Mouse (Mus musculus) urinary bladder, postnatal 10 days (tissue): ENCODE data around the gene Dab1.

Source experiments
- DNase-seq: peaks from one replicate; pipeline ENCODE4 v3.0.0; 2022; ENCODE audit warnings: low spot score

Gene Dab1

GRCm38 (mm10) chr4:104512513-104512912 is 893.4 kb downstream of the Dab1 start:
- no peak for DNase-seq

DNA sequence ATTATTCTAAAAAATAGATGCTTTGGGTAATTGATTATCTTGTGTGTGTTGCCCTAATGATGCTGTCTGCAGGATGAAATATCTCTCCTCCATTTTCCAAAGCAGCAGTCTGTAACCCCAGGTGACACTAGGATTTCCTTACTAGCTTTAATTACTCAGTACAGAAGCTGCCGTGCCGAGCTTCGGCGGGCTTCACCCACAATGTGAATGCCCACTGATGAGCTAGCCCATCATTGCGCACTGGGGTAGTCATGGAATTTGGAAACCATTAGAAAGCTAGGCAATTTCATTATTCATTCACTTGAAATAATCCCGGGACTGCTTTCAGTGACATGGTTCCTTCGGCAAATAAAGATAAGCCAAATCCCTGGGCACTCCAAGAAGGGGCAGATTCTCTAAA is 894.5 kb downstream of the Dab1 start:
- DNase-seq = no peak

DNA sequence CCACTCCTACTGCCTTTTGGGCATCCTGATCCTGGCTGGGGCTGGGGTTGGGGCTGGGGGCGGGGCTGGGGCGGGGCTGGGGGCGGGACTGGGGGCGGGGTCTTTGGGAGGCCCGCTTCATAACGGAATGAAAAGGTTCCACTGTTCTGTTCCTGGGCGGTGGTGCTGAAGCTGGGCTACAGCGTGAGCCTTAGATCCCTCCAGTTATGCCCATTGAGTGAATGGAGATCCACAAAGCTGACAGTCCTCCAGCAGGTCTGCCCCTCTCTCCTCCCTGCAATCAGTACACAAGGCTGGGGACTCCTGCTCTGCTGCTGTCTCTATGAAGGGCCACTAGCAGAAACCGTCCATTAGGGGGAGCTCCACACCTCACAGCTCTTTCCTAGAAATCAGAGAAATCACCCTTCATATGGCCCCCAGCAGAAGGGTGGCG is 895.4 kb downstream of the Dab1 start:
- no peak for DNase-seq

- no peak for DNase-seq
Observed at GRCm38 (mm10) chr4:104515681-104516080, 896.5 kb downstream of the Dab1 start.

GRCm38 (mm10) chr4:104522324-104522723 is 903.2 kb downstream of the Dab1 start:
- DNase-seq = no peak

GRCm38 (mm10) chr4:104523776-104524175 is 904.6 kb downstream of the Dab1 start:
- DNase-seq = no peak

DNA sequence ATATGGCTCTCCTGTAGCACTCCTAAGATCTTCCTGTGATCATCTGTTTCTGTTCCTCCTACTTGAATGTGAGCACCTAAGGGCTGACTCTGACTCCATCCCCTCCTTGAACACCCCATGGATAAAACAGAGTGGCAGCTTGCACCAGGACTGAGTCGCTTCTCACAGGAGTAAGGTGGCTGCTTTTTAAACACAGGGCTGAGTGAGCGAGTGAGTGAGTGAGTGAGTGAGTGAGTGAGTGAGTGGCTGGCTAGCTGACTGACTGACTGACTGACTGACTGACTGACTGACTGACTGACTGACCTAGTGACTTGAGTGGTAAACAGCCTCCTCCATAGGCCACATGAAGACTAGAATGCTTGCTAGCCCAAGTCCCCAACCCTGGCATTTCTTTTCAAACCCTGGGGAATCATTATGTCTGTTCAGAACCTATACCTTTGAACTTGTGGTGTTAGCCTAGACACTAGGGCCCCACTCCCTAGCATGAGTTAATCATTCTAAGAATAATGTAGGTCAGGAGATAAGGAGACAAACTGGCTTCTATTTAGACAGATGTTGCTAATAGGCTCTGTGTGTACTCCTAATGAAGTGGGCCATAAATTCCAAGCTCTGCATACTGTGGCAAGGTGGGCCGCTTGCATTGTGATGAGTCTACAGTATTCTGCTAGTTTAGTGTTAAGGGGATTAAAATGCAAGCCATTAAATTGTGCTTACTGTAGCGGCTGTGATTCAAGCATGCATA is 910.9 kb downstream of the Dab1 start:
- no peak for DNase-seq

DNA sequence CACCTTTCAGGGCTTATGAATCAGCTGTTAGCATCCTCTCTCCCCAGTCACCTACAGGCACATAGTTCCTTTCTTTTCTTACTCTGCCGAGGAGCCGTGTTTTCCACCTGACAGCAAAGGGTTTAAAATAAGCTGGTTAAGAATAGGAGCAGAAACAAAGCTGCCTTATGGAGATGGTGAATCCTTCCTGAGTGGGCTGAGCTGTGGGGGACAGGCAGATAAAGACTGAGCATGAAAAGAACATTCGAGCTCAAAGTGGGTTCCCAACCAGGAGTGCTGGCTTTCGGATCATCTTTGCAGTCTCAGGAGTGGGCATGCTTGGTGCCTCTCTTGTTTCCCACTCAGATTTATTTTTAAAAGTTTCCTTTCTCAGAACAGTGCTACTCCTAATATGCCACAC is 913.7 kb downstream of the Dab1 start:
- no peak for DNase-seq

DNA sequence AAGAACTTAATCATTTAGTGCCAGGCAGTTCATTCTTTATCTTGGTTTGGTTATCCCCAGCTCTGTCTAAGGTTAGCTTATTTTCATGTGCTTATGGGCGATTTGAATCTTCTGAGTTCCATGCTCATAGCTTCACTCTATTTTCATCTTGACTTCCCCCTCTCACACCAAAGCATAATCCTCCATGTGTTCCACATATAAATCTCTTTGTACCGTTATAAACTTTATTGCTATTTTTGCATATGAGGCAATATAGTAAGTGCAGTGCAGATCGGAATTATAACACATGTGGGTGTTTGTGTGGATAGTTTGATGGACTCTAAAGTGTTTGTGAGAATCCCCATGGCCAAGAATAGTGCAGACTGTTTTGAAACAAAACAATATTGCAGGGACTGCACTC is 919.3 kb downstream of the Dab1 start:
- no peak for DNase-seq

DNA sequence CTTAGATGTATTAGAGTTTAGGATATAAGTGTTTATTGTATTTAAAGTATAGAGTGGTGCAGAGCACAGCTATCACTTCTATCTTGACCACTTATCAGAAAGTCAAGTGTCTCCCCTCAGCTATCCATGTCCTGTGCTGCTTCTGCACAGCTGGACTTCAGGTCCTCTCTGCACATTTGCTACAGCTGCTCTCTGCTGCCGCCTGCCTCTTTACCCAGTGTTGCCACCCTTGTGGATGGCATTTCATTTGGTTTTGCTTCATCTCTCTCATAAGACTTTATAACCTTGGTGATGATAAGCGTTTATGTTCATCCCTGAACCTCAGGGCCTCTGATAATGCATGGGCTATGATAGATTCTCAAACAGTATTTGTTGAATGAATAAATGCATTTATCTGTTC is 919.9 kb downstream of the Dab1 start:
- no peak for DNase-seq

- no peak for DNase-seq
Observed at GRCm38 (mm10) chr4:104547091-104547490, 927.9 kb downstream of the Dab1 start.

GRCm38 (mm10) chr4:104548287-104548686 is 929.1 kb downstream of the Dab1 start:
- no peak for DNase-seq

GRCm38 (mm10) chr4:104550581-104551205 is 931.5 kb downstream of the Dab1 start:
- no peak for DNase-seq

- no peak for DNase-seq
Observed at GRCm38 (mm10) chr4:104551390-104552070, 932.4 kb downstream of the Dab1 start.

GRCm38 (mm10) chr4:104555408-104555807 is 936.2 kb downstream of the Dab1 start:
- DNase-seq = no peak

DNA sequence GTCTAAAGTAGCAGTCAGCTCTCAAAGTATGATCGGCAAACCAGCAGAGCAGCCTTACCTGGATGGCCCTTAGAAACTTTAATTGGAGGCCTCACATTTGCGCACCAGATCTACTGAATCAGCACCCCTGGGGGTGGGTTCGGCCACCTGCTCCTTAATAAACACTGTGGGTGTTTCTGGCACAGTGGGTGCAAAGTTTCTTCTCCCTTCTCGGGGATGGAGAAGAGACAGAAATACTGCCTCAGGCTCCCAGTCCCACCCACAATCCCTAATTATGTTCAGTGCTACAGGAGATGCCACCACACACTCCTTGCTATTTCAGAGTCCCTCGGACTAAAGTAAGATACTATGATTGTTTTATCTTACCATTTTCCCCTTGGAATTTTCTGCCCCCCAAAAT is 944.4 kb downstream of the Dab1 start:
- DNase-seq = no peak

GRCm38 (mm10) chr4:104570523-104570922 is 951.4 kb downstream of the Dab1 start:
- DNase-seq = no peak

DNA sequence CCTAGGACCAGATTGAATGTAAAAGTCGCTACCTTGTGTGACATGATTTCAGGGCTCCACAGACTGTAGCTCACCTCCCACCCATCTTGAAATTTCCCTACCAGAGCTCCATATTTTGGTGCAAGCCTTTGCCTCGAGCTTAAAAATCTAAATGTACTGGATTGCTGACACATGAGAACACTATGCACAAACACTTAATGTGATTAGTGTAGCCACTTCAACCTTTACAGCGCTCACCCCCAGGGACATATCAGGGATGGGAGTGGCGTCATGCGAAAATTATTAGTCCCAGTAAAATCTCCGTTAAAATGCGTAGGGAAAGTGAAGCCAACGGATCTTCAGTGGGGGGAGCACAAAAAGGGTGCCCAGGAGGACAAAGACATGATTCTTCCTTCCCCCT is 953.3 kb downstream of the Dab1 start:
- DNase-seq = no peak

GRCm38 (mm10) chr4:104573419-104573818 is 954.3 kb downstream of the Dab1 start:
- DNase-seq = no peak

- no peak for DNase-seq
Observed at GRCm38 (mm10) chr4:104578370-104578769, 959.2 kb downstream of the Dab1 start.

- DNase-seq = no peak
Observed at GRCm38 (mm10) chr4:104579946-104580544, 960.9 kb downstream of the Dab1 start.

GRCm38 (mm10) chr4:104582726-104583125 is 963.6 kb downstream of the Dab1 start:
- no peak for DNase-seq

- DNase-seq = no peak
Observed at GRCm38 (mm10) chr4:104587826-104588225, 968.7 kb downstream of the Dab1 start.
